9 mouse cellular contexts compared by ENCODE assay signal in the genomic region with DNA sequence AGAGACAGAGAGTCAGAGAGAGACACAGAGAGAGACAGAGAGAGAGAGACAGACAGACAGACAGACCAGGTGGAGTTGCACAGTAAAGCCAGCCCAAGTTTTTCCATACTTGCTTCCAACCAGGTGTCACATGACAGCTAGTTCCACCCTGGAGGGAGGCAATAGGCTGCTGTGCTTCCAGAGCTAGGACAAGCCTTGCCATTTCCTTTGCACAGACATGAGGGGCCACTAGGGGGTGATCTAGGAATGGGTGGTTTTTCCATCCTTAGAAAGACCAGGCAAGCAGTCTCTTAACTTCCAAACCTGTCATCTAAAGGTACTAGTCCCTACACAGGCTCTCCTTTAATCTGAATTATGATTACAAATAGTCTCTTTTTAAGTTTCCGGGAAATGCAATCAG.
A peak's percentile ranks its signal among the peaks of the same experiment; 100 is the strongest.
DNase-seq lines count a peak whose midpoint lies in the region; ATAC-seq and TF ChIP-seq lines count a peak whose summit lies in the region.
"Had no signal": no experiment of that assay in that cellular context is flagged by ENCODE, and none has a peak within 500 bp of the region (broad histone marks: within the 10 kb centered on the region; RNA-seq: fewer than 3 reads in every experiment).

No protein-coding gene starts in this region.

- H3K27ac ChIP-seq in neural tube, embryonic 13.5 days (replicated peaks): no peak overlapping the region
- H3K27ac ChIP-seq in neural tube, embryonic 15.5 days (replicated peaks): no peak overlapping the region
- no peak overlapping the region for H3K27ac ChIP-seq in embryonic facial prominence, embryonic 13.5 days
- H3K27ac ChIP-seq in midbrain, embryonic 16.5 days (ENCODE audit: low read length): no peak overlapping the region
- no peak overlapping the region for H3K27ac ChIP-seq in stomach, postnatal 0 days (replicated peaks)
- H3K27ac ChIP-seq: neural tube, embryonic 12.5 days had no signal

- H3K9me3 ChIP-seq in neural tube, embryonic 13.5 days: no peaks in the 10 kb centered on the region
- H3K9me3 ChIP-seq in neural tube, embryonic 15.5 days (replicated peaks): no peaks in the 10 kb centered on the region
- no peaks in the 10 kb centered on the region for H3K9me3 ChIP-seq in embryonic facial prominence, embryonic 13.5 days
- no peaks in the 10 kb centered on the region for H3K9me3 ChIP-seq in midbrain, embryonic 16.5 days (replicated peaks; ENCODE audit: control insufficient read depth, low read length, poor library complexity, severe bottlenecking)
- H3K9me3 ChIP-seq in stomach, postnatal 0 days (ENCODE audit: control insufficient read depth, low read length): no peaks in the 10 kb centered on the region
- H3K9me3 ChIP-seq: neural tube, embryonic 12.5 days had no signal

- no peak overlapping the region for H3K9ac ChIP-seq in neural tube, embryonic 13.5 days
- H3K9ac ChIP-seq in neural tube, embryonic 15.5 days (replicated peaks): no peak overlapping the region
- H3K9ac ChIP-seq in embryonic facial prominence, embryonic 13.5 days: no peak overlapping the region
- H3K9ac ChIP-seq in midbrain, embryonic 16.5 days (ENCODE audit: low read depth, low read length): no peak overlapping the region
- no peak overlapping the region for H3K9ac ChIP-seq in stomach, postnatal 0 days (ENCODE audit: low read length)
- H3K9ac ChIP-seq: neural tube, embryonic 12.5 days had no signal

- 14% methylated on average over 1 of the region's 1 CpGs for WGBS in neural tube, embryonic 13.5 days
- WGBS in neural tube, embryonic 15.5 days: 26% methylated on average over 1 of the region's 1 CpGs
- WGBS in embryonic facial prominence, embryonic 13.5 days: 26% methylated on average over 1 of the region's 1 CpGs
- 17% methylated on average over 1 of the region's 1 CpGs for WGBS in midbrain, embryonic 16.5 days
- WGBS in stomach, postnatal 0 days: 14% methylated on average over 1 of the region's 1 CpGs

- H3K4me3 ChIP-seq in neural tube, embryonic 13.5 days: no peak overlapping the region
- no peak overlapping the region for H3K4me3 ChIP-seq in neural tube, embryonic 15.5 days (replicated peaks)
- H3K4me3 ChIP-seq in embryonic facial prominence, embryonic 13.5 days: no peak overlapping the region
- no peak overlapping the region for H3K4me3 ChIP-seq in midbrain, embryonic 16.5 days (ENCODE audit: low read depth, low read length)
- H3K4me3 ChIP-seq in stomach, postnatal 0 days (ENCODE audit: low read depth, low read length): no peak overlapping the region
- H3K4me3 ChIP-seq: neural tube, embryonic 12.5 days had no signal

- intact Hi-C loops in left cerebral cortex, postnatal 4 days (cut with DNase I): loop anchor here (5.0 kb wide), 2 partner anchors 266 to 341 kb away; no protein-coding TSS in a partner anchor

- peak; percentile 96 for TF ChIP-seq CTCF in stomach, postnatal 0 days (IDR thresholded peaks at IDR 0.05; ENCODE audit: low read depth)

- H3K27me3 ChIP-seq in neural tube, embryonic 13.5 days: peaks cover 21% of the 10 kb centered on the region
- H3K27me3 ChIP-seq in neural tube, embryonic 15.5 days (replicated peaks): peaks cover 9% of the 10 kb centered on the region
- no peaks in the 10 kb centered on the region for H3K27me3 ChIP-seq in embryonic facial prominence, embryonic 13.5 days
- peaks cover 7% of the 10 kb centered on the region for H3K27me3 ChIP-seq in midbrain, embryonic 16.5 days (ENCODE audit: control insufficient read depth, insufficient read depth, low read depth, low read length)
- H3K27me3 ChIP-seq in stomach, postnatal 0 days (ENCODE audit: control insufficient read depth, insufficient read depth, low read length): no peaks in the 10 kb centered on the region
- H3K27me3 ChIP-seq: neural tube, embryonic 12.5 days had no signal

- no peak for TF ChIP-seq EP300 in stomach, postnatal 0 days (optimal IDR thresholded peaks at IDR 0.05)

- peak; percentile 81 to 88 for DNase-seq in heart, adult 18-20 months
- peak; percentile 73 for DNase-seq in kidney, adult 18-20 months
- DNase-seq in left cerebral cortex, postnatal 4 days: peak; percentile 72
- DNase-seq in stomach, postnatal 0 days (ENCODE audit: low spot score): peak; percentile 80

- no peak overlapping the region for H3K4me2 ChIP-seq in neural tube, embryonic 13.5 days
- H3K4me2 ChIP-seq in neural tube, embryonic 15.5 days: no peak overlapping the region
- H3K4me2 ChIP-seq in embryonic facial prominence, embryonic 13.5 days: no peak overlapping the region
- no peak overlapping the region for H3K4me2 ChIP-seq in midbrain, embryonic 16.5 days (ENCODE audit: low read length)
- no peak overlapping the region for H3K4me2 ChIP-seq in stomach, postnatal 0 days (replicated peaks; ENCODE audit: low read depth)
- H3K4me2 ChIP-seq: neural tube, embryonic 12.5 days had no signal

- no peaks in the 10 kb centered on the region for H3K36me3 ChIP-seq in neural tube, embryonic 13.5 days
- H3K36me3 ChIP-seq in neural tube, embryonic 15.5 days: no peaks in the 10 kb centered on the region
- H3K36me3 ChIP-seq in embryonic facial prominence, embryonic 13.5 days: no peaks in the 10 kb centered on the region
- no peaks in the 10 kb centered on the region for H3K36me3 ChIP-seq in midbrain, embryonic 16.5 days (ENCODE audit: control insufficient read depth, insufficient read depth, low read length)
- H3K36me3 ChIP-seq in stomach, postnatal 0 days (ENCODE audit: control insufficient read depth, insufficient read depth, low read length): no peaks in the 10 kb centered on the region
- H3K36me3 ChIP-seq: neural tube, embryonic 12.5 days had no signal

- peaks cover 64% of the 10 kb centered on the region for H3K4me1 ChIP-seq in neural tube, embryonic 13.5 days (replicated peaks)
- H3K4me1 ChIP-seq in neural tube, embryonic 15.5 days: peaks cover 39% of the 10 kb centered on the region
- peaks cover 81% of the 10 kb centered on the region for H3K4me1 ChIP-seq in embryonic facial prominence, embryonic 13.5 days
- peaks cover 4% of the 10 kb centered on the region; the same call in 1 of the 2 replicates for H3K4me1 ChIP-seq in midbrain, embryonic 16.5 days (ENCODE audit: control insufficient read depth, insufficient read depth, low read length)
- peaks cover 8% of the 10 kb centered on the region for H3K4me1 ChIP-seq in stomach, postnatal 0 days (replicated peaks; ENCODE audit: control insufficient read depth, insufficient read depth)

- ATAC-seq in neural tube, embryonic 13.5 days (ENCODE audit: low read depth): peak; percentile 33; the same call in 1 of the 2 replicates
- ATAC-seq in neural tube, embryonic 15.5 days (ENCODE audit: low FRiP score): no peak
- ATAC-seq in embryonic facial prominence, embryonic 13.5 days (ENCODE audit: insufficient number of reproducible peaks, insufficient read depth, low FRiP score, low TSS enrichment, low read depth): peak; percentile 21; the same call in 1 of the 2 replicates
- peak; percentile 47; the same call in 1 of the 2 replicates for ATAC-seq in midbrain, embryonic 16.5 days
- peak; percentile 67 for ATAC-seq in stomach, postnatal 0 days (ENCODE audit: low FRiP score, low TSS enrichment)
